ENCODE assay signal across 11 mouse cellular contexts in the genomic region with DNA sequence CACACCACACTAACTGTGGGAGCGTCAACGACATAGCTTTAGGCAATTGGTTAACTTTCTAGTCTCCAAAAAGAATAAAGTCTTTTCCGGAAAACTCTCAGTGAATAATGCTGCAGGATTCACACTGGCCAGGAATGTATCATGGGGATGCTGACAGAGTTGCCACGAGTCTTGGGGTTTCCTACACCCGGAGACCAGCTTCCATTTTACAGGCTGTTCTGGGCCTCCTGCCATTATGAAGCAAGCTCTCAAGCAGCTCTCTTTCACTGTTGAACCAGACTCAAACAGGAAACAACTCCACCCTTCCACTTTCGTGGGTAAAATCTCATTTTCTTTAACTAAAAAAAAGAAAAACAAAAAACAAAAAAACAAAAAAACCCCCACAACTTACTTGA.
DNase-seq lines count a peak whose midpoint lies in the region; ATAC-seq and TF ChIP-seq lines count a peak whose summit lies in the region.
"Had no signal": no experiment of that assay in that cellular context is flagged by ENCODE, and none has a peak within 500 bp of the region (broad histone marks: within the 10 kb centered on the region; RNA-seq: fewer than 3 reads in every experiment).

No protein-coding gene starts in this region.

- DNase-seq in limb, embryonic 14.5 days (ENCODE audit: low spot score), result no peak
- DNase-seq in limb, embryonic 10.5 days (ENCODE audit: low spot score), result no peak
- peak; percentile 65 for DNase-seq in NIH3T3 (ENCODE audit: low read depth)
- no peak for DNase-seq in frontal cortex, postnatal 36 days (ENCODE audit: low spot score in 2 of 2)
- DNase-seq in left cerebral cortex, adult 18-20 months (ENCODE audit: low spot score in 2 of 2), result no peak
- DNase-seq in hindbrain, embryonic 11.5 days (ENCODE audit: low spot score), result no peak
- DNase-seq: forebrain, postnatal 0 days had no signal

- H3K9ac ChIP-seq in limb, embryonic 14.5 days (ENCODE audit: low read depth, low read length, severe bottlenecking), result no peak overlapping the region
- no peak overlapping the region for H3K9ac ChIP-seq in heart, embryonic 11.5 days (ENCODE audit: low read depth, low read length)
- H3K9ac ChIP-seq in hindbrain, embryonic 11.5 days (ENCODE audit: low read depth, low read length), result no peak overlapping the region
- H3K9ac ChIP-seq: forebrain, postnatal 0 days; midbrain, embryonic 12.5 days had no signal

- peaks cover 4% of the 10 kb centered on the region; the same call in 1 of the 2 replicates for H3K4me1 ChIP-seq in limb, embryonic 14.5 days (ENCODE audit: control insufficient read depth, insufficient read depth, low read length)
- H3K4me1 ChIP-seq in limb, embryonic 10.5 days, result peaks cover 14% of the 10 kb centered on the region
- H3K4me1 ChIP-seq in heart, embryonic 11.5 days (ENCODE audit: control insufficient read depth, insufficient read depth, low read length), result peaks cover 11% of the 10 kb centered on the region
- H3K4me1 ChIP-seq in hindbrain, embryonic 11.5 days (replicated peaks; ENCODE audit: control insufficient read depth, insufficient read depth, low read length), result no peaks in the 10 kb centered on the region

- H3K79me2 ChIP-seq in macrophage (ENCODE audit: inconsistent target), result no peaks in the 10 kb centered on the region

- H3K9me3 ChIP-seq in limb, embryonic 14.5 days (ENCODE audit: control insufficient read depth, low read length), result no peaks in the 10 kb centered on the region
- no peaks in the 10 kb centered on the region for H3K9me3 ChIP-seq in limb, embryonic 10.5 days (replicated peaks)
- no peaks in the 10 kb centered on the region for H3K9me3 ChIP-seq in heart, embryonic 11.5 days (replicated peaks; ENCODE audit: control insufficient read depth, low read length)
- no peaks in the 10 kb centered on the region for H3K9me3 ChIP-seq in hindbrain, embryonic 11.5 days (ENCODE audit: control insufficient read depth, low read length)
- H3K9me3 ChIP-seq: G1E; midbrain, embryonic 12.5 days had no signal

- H3K4me2 ChIP-seq in limb, embryonic 14.5 days (replicated peaks; ENCODE audit: low read depth, low read length, severe bottlenecking), result no peak overlapping the region
- H3K4me2 ChIP-seq in heart, embryonic 11.5 days, result no peak overlapping the region
- H3K4me2 ChIP-seq in hindbrain, embryonic 11.5 days (replicated peaks; ENCODE audit: low read depth, low read length), result no peak overlapping the region
- H3K4me2 ChIP-seq: midbrain, embryonic 12.5 days had no signal

- H3K27me3 ChIP-seq in limb, embryonic 14.5 days (ENCODE audit: control insufficient read depth, insufficient read depth, low read length), result no peaks in the 10 kb centered on the region
- no peaks in the 10 kb centered on the region for H3K27me3 ChIP-seq in limb, embryonic 10.5 days (ENCODE audit: low read depth, poor library complexity, severe bottlenecking)
- H3K27me3 ChIP-seq in heart, embryonic 11.5 days (ENCODE audit: control insufficient read depth, insufficient read depth, low read length), result no peaks in the 10 kb centered on the region
- no peaks in the 10 kb centered on the region for H3K27me3 ChIP-seq in hindbrain, embryonic 11.5 days (ENCODE audit: control insufficient read depth, insufficient read depth, low read length)
- H3K27me3 ChIP-seq: midbrain, embryonic 12.5 days had no signal

- no peak for ATAC-seq in limb, embryonic 14.5 days (ENCODE audit: low FRiP score, low read depth)
- ATAC-seq in heart, embryonic 11.5 days (replicated peaks; ENCODE audit: insufficient number of reproducible peaks, low FRiP score, low TSS enrichment), result no peak
- ATAC-seq in hindbrain, embryonic 11.5 days (ENCODE audit: low FRiP score), result no peak

- 0 out of 2 replicates have a peak overlapping the region, but pooled peaks have one; percentile 26 for H3K27ac ChIP-seq in limb, embryonic 14.5 days (replicated peaks; ENCODE audit: low read depth, low read length)
- no peak overlapping the region for H3K27ac ChIP-seq in limb, embryonic 10.5 days
- H3K27ac ChIP-seq in heart, embryonic 11.5 days (ENCODE audit: low read depth, low read length), result peak overlapping the region; percentile 4
- H3K27ac ChIP-seq in macrophage, result peak overlapping the region; percentile 94
- no peak overlapping the region for H3K27ac ChIP-seq in hindbrain, embryonic 11.5 days (ENCODE audit: low read depth, low read length)
- H3K27ac ChIP-seq: midbrain, embryonic 12.5 days had no signal

- WGBS in limb, embryonic 14.5 days, result 70% methylated on average over 6 of the region's 6 CpGs
- 88% methylated on average over 6 of the region's 6 CpGs for WGBS in limb, embryonic 10.5 days
- WGBS in heart, embryonic 11.5 days (ENCODE audit: insufficient replicate concordance), result 79% methylated on average over 6 of the region's 6 CpGs
- whole genome bisulfite sequencing in macrophage (ENCODE audit: missing documents), result 65% methylated on average over 6 of the region's 6 CpGs
- WGBS in hindbrain, embryonic 11.5 days, result 88% methylated on average over 6 of the region's 6 CpGs

- no peaks in the 10 kb centered on the region for H3K36me3 ChIP-seq in limb, embryonic 14.5 days (ENCODE audit: control insufficient read depth, insufficient read depth, low read length)
- no peaks in the 10 kb centered on the region for H3K36me3 ChIP-seq in limb, embryonic 10.5 days
- no peaks in the 10 kb centered on the region for H3K36me3 ChIP-seq in heart, embryonic 11.5 days (ENCODE audit: control insufficient read depth, insufficient read depth, low read length)
- H3K36me3 ChIP-seq in macrophage (ENCODE audit: inconsistent target), result no peaks in the 10 kb centered on the region
- no peaks in the 10 kb centered on the region for H3K36me3 ChIP-seq in hindbrain, embryonic 11.5 days (ENCODE audit: control insufficient read depth, insufficient read depth, low read length)
- H3K36me3 ChIP-seq: G1E; midbrain, embryonic 12.5 days had no signal

- TF ChIP-seq POLR2A in limb, embryonic 14.5 days (IDR thresholded peaks at IDR 0.05; ENCODE audit: borderline replicate concordance, extremely low read depth, insufficient read depth, insufficient read length), result no peak

- H3K4me3 ChIP-seq in limb, embryonic 14.5 days (replicated peaks; ENCODE audit: low read length), result no peak overlapping the region
- H3K4me3 ChIP-seq in limb, embryonic 10.5 days, result no peak overlapping the region
- no peak overlapping the region for H3K4me3 ChIP-seq in heart, embryonic 11.5 days (ENCODE audit: low read depth, low read length)
- no peak overlapping the region for H3K4me3 ChIP-seq in macrophage (ENCODE audit: inconsistent target)
- no peak overlapping the region for H3K4me3 ChIP-seq in hindbrain, embryonic 11.5 days (ENCODE audit: low read depth, low read length)
- H3K4me3 ChIP-seq: midbrain, embryonic 12.5 days had no signal

Comparison
In these comparisons a context has a peak if more than half of its experiments do, and no peak if none do; other contexts are left out.
1. H3K27ac ChIP-seq: peak in limb, embryonic 14.5 days (single experiment), heart, embryonic 11.5 days (single experiment) and macrophage (single experiment); none in limb, embryonic 10.5 days (single experiment) and hindbrain, embryonic 11.5 days (single experiment).